Mouse (Mus musculus): ENCODE measurements at regions not wholly inside any gene's neighbourhood (a gene's known extent, or its start where the extent isn't known, plus 50 kb on each side); places are given as distances from the start of the nearest gene placed in this dataset.

DNA sequence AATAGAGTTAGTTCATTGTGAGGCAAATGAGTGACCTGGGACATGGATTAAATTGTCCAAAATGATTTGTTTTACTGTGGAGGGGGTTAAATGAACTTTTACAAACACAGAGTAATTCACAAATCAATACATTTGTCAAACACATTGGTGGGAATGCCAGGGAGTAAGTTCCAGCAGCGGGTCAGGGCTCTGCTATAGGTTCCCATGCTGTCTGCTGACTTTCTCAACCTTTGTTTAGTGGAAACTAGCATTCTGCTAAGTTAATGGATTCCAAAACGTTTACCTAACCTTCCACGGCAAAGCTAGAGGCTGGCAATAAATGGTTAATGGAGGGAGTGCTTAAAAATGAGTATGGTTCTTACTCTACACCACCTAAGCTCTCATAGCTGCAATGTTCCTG, 110.9 kb upstream of the Stard3nl start:
- no peak for TF ChIP-seq CTCF (IDR thresholded peaks at IDR 0.05; ENCODE audit: borderline replicate concordance, insufficient read depth, low read depth, low read length)
- TF ChIP-seq POLR2A (IDR thresholded peaks at IDR 0.05; ENCODE audit: borderline replicate concordance, insufficient read depth, low read length): no peak

Measured in cerebellum, adult 2 months (tissue).